Mouse (Mus musculus) hindbrain, embryonic 14.5 days (tissue): ENCODE results near the gene BC051665. TPM values are rescaled to one million over a fixed set of nuclear protein-coding genes. Genes with fewer than 3 reads are reported as not detected.

ENCODE experiments used
- ATAC-seq: fragments of 200-750 bp; cut with Nextera tagmentation; 2 replicates; pipeline ENCODE4 v1.8.0; 2017; ENCODE audit warnings: moderate number of reproducible peaks, mild to moderate bottlenecking, moderate TSS enrichment, moderate library complexity; ENCODE audit not compliant: low FRiP score
- DNase-seq: peaks from one replicate; pipeline ENCODE4 v3.0.0-alpha.2; 2015; ENCODE audit warnings: low spot score
- H3K27ac ChIP-seq: fragments of 300-500 bp; sonication (generic); 2 replicates; pipeline ENCODE4 v1.5.1; 2014; ENCODE audit warnings: mild to moderate bottlenecking, moderate library complexity
- H3K27me3 ChIP-seq: fragments of 300-500 bp; sonication (generic); 2 replicates; pipeline ENCODE4 v1.6.1; 2014; ENCODE audit warnings: mild to moderate bottlenecking, low read length, mixed read lengths; ENCODE audit not compliant: control insufficient read depth, insufficient read depth
- H3K36me3 ChIP-seq: fragments of 300-500 bp; sonication (generic); replicated peaks from 2 replicates; pipeline ENCODE4 v1.6.1; 2014; ENCODE audit not compliant: control insufficient read depth, insufficient read depth
- H3K4me1 ChIP-seq: fragments of 300-500 bp; sonication (generic); replicated peaks from 2 replicates; pipeline ENCODE4 v1.6.1; 2014; ENCODE audit warnings: antibody characterized with exemption, low read length, mixed read lengths; ENCODE audit not compliant: control insufficient read depth, insufficient read depth
- H3K4me2 ChIP-seq: fragments of 300-500 bp; sonication (generic); replicated peaks from 2 replicates; pipeline ENCODE4 v1.6.1; 2014; ENCODE audit warnings: mild to moderate bottlenecking, moderate library complexity
- H3K4me3 ChIP-seq: fragments of 300-500 bp; sonication (generic); replicated peaks from 2 replicates; pipeline ENCODE4 v1.5.1; 2014; ENCODE audit warnings: mild to moderate bottlenecking, low read length
- H3K9ac ChIP-seq: fragments of 300-500 bp; sonication (generic); 2 replicates; pipeline ENCODE4 v1.6.1; 2014
- H3K9me3 ChIP-seq: fragments of 300-500 bp; sonication (generic); 2 replicates; pipeline ENCODE4 v1.6.1; 2016; ENCODE audit warnings: low read length; ENCODE audit not compliant: control insufficient read depth
- whole genome bisulfite sequencing: fragments of 180-500 bp; shearing (Covaris S2); extraction: QIAGEN DNeasy Blood & Tissue Kit; methylation state at CpG from one replicate; pipeline ENCODE4 v1.1.7; 2014; 5-methylcytosine and 5-hydroxymethylcytosine counted together
- polyA plus RNA-seq: library from polyadenylated mRNA; unstranded; fragments of >200 nt; fragmentation: Nextera tagmentation; extraction: Ambion mirVana; gene quantifications from 2 replicates; pipeline ENCODE4 v1.2.1, GENCODE M21; 2014

Gene BC051665
- polyA plus RNA-seq, 1 experiment from 2014 or later, result not detected

GRCm38 (mm10) chr13:60780534-60780933 is 5.6 kb downstream of the BC051665 start:
- Histone ChIP-seq H3K9ac (no peak overlapping the region), H3K9me3 (no peaks in the 10 kb centered on the region), H3K4me2 (no peak overlapping the region), H3K27ac (no peak overlapping the region), H3K4me3 (no peak overlapping the region), H3K27me3 (no peaks in the 10 kb centered on the region), H3K36me3 (no peaks in the 10 kb centered on the region), H3K4me1 (no peaks in the 10 kb centered on the region)
- DNase-seq, result no peak
- ATAC-seq, result no peak
- 88% methylated on average over 3 of the region's 3 CpGs for WGBS

GRCm38 (mm10) chr13:60761161-60761560 is 25.0 kb downstream of the BC051665 start:
- no peaks in the 10 kb centered on the region for H3K27me3 ChIP-seq
- H3K36me3 ChIP-seq, result peaks cover 71% of the 10 kb centered on the region
- ATAC-seq, result peak; percentile 29

GRCm38 (mm10) chr13:60760392-60760791 is 25.8 kb downstream of the BC051665 start:
- DNase-seq, result no peak
- Histone ChIP-seq H3K36me3 (peaks cover 79% of the 10 kb centered on the region), H3K4me1 (no peaks in the 10 kb centered on the region), H3K9me3 (no peaks in the 10 kb centered on the region), H3K27ac (no peak overlapping the region), H3K27me3 (no peaks in the 10 kb centered on the region), H3K9ac (no peak overlapping the region), H3K4me3 (no peak overlapping the region), H3K4me2 (no peak overlapping the region)
- ATAC-seq, result no peak
- 92% methylated on average over 12 of the region's 12 CpGs for WGBS

More at GRCm38 (mm10) chr13:60761161-60761560, 25.0 kb downstream of the BC051665 start:
- WGBS, result 98% methylated on average over 17 of the region's 17 CpGs
- no peak for DNase-seq
- Histone ChIP-seq H3K4me3 (no peak overlapping the region), H3K27ac (no peak overlapping the region), H3K4me2 (no peak overlapping the region), H3K4me1 (no peaks in the 10 kb centered on the region), H3K9me3 (no peaks in the 10 kb centered on the region), H3K9ac (no peak overlapping the region)

- WGBS, result 47% methylated on average over 6 of the region's 6 CpGs
- no peak for ATAC-seq
These were observed 27.0 kb downstream of the BC051665 start for GRCm38 (mm10) chr13:60759136-60759535.

GRCm38 (mm10) chr13:60757292-60757691 is 28.9 kb downstream of the BC051665 start:
- Histone ChIP-seq H3K4me1 (no peaks in the 10 kb centered on the region), H3K36me3 (peaks cover 92% of the 10 kb centered on the region), H3K9ac (no peak overlapping the region), H3K9me3 (no peaks in the 10 kb centered on the region), H3K27ac (no peak overlapping the region), H3K4me3 (no peak overlapping the region), H3K27me3 (no peaks in the 10 kb centered on the region), H3K4me2 (no peak overlapping the region)
- DNase-seq (no peak), ATAC-seq (no peak)
- 88% methylated on average over 13 of the region's 13 CpGs for WGBS

More at GRCm38 (mm10) chr13:60759136-60759535, 27.0 kb downstream of the BC051665 start:
- H3K9me3 ChIP-seq, result no peaks in the 10 kb centered on the region
- H3K27ac ChIP-seq, result no peak overlapping the region
- H3K4me2 ChIP-seq, result no peak overlapping the region
- DNase-seq, result peak; percentile 71
- no peak overlapping the region for H3K4me3 ChIP-seq
- no peak overlapping the region for H3K9ac ChIP-seq
- no peaks in the 10 kb centered on the region for H3K4me1 ChIP-seq
- H3K36me3 ChIP-seq, result peaks cover 88% of the 10 kb centered on the region
- H3K27me3 ChIP-seq, result no peaks in the 10 kb centered on the region

GRCm38 (mm10) chr13:60755251-60755650 is 30.9 kb downstream of the BC051665 start:
- H3K27me3 ChIP-seq, result no peaks in the 10 kb centered on the region
- H3K36me3 ChIP-seq, result peaks cover 94% of the 10 kb centered on the region

GRCm38 (mm10) chr13:60753216-60753615 is 32.9 kb downstream of the BC051665 start:
- peaks cover 99% of the 10 kb centered on the region for H3K36me3 ChIP-seq

More at GRCm38 (mm10) chr13:60755251-60755650, 30.9 kb downstream of the BC051665 start:
- H3K9me3 ChIP-seq, result no peaks in the 10 kb centered on the region
- H3K4me3 ChIP-seq, result no peak overlapping the region
- H3K27ac ChIP-seq, result no peak overlapping the region
- 87% methylated on average over 2 of the region's 2 CpGs for WGBS
- H3K4me2 ChIP-seq, result no peak overlapping the region
- no peak overlapping the region for H3K9ac ChIP-seq
- no peaks in the 10 kb centered on the region for H3K4me1 ChIP-seq
- ATAC-seq, result no peak
- DNase-seq, result no peak

GRCm38 (mm10) chr13:60750930-60751329 is 35.2 kb downstream of the BC051665 start:
- H3K4me1 ChIP-seq, result no peaks in the 10 kb centered on the region
- no peak overlapping the region for H3K27ac ChIP-seq
- no peak overlapping the region for H3K9ac ChIP-seq
- WGBS, result 90% methylated on average over 7 of the region's 7 CpGs
- no peak overlapping the region for H3K4me2 ChIP-seq
- ATAC-seq, result no peak
- H3K4me3 ChIP-seq, result no peak overlapping the region
- no peak for DNase-seq
- no peaks in the 10 kb centered on the region for H3K9me3 ChIP-seq
- H3K36me3 ChIP-seq, result peaks cover 81% of the 10 kb centered on the region
- no peaks in the 10 kb centered on the region for H3K27me3 ChIP-seq

More at GRCm38 (mm10) chr13:60753216-60753615, 32.9 kb downstream of the BC051665 start:
- no peaks in the 10 kb centered on the region for H3K27me3 ChIP-seq
- H3K4me2 ChIP-seq, result no peak overlapping the region
- 96% methylated on average over 6 of the region's 6 CpGs for WGBS
- no peak for DNase-seq
- no peaks in the 10 kb centered on the region for H3K4me1 ChIP-seq
- H3K9me3 ChIP-seq, result no peaks in the 10 kb centered on the region
- no peak overlapping the region for H3K9ac ChIP-seq
- H3K4me3 ChIP-seq, result no peak overlapping the region
- no peak overlapping the region for H3K27ac ChIP-seq
- no peak for ATAC-seq

- H3K4me2 ChIP-seq, result no peak overlapping the region
- H3K4me1 ChIP-seq, result peaks cover 4% of the 10 kb centered on the region; the same call in 1 of the 2 replicates
- DNase-seq (no peak), ATAC-seq (no peak)
- 91% methylated on average over 2 of the region's 2 CpGs for WGBS
- no peak overlapping the region for H3K9ac ChIP-seq
- no peak overlapping the region for H3K27ac ChIP-seq
- H3K9me3 ChIP-seq, result no peaks in the 10 kb centered on the region
- peaks cover 68% of the 10 kb centered on the region for H3K36me3 ChIP-seq
- H3K27me3 ChIP-seq, result no peaks in the 10 kb centered on the region
- no peak overlapping the region for H3K4me3 ChIP-seq
These were observed 37.6 kb downstream of the BC051665 start for GRCm38 (mm10) chr13:60748556-60748955.

- Histone ChIP-seq H3K4me2 (no peak overlapping the region), H3K27ac (no peak overlapping the region), H3K9ac (no peak overlapping the region), H3K4me1 (peaks cover 7% of the 10 kb centered on the region; the same call in 1 of the 2 replicates), H3K36me3 (peaks cover 65% of the 10 kb centered on the region), H3K9me3 (no peaks in the 10 kb centered on the region), H3K4me3 (no peak overlapping the region), H3K27me3 (no peaks in the 10 kb centered on the region)
- no peak for DNase-seq
- 93% methylated on average over 1 of the region's 1 CpGs for WGBS
- no peak for ATAC-seq
These were observed 39.0 kb downstream of the BC051665 start for GRCm38 (mm10) chr13:60747201-60747600.
